Mouse (Mus musculus): Measurements from ENCODE around the gene Ppfia4. TPM values are rescaled to one million over a fixed set of nuclear protein-coding genes. Genes with fewer than 3 reads are reported as not detected.

Ppfia4 gene
- polyA plus RNA-seq, 1 experiment from 2014 or later, result 2.8 TPM

DNA sequence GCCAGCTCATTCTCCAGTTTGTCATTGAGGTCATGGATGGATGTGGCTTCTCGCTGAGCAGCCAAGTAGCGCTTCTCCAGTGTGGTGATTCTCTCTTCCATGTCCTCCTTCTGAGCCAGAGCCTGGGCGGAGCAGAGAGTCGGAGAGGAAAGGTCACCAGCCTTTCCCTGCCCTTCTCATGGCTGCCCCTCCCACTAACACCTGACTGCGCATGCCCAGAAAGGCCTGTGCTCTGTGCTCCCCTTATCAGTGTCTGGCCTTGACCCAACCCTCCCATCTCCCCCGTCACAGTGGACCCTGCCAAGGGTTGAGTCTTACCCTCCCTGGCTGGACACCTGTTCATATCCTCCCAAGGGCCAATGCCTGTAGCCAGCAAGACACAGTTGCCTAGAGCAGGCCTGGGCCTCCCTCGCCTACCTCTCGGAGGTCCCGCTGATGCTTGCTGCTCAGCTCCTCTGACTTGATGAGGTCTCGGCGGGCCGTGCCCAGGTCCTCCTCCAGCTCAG is 5.8 kb downstream of the Ppfia4 start:
- ATAC-seq (ENCODE audit: low FRiP score, low TSS enrichment) (peak; percentile 19; the same call in 1 of the 2 replicates), DNase-seq (ENCODE audit: low spot score) (peak; percentile 58)
- Histone ChIP-seq H3K4me2 (replicated peaks; ENCODE audit: low read depth) (no peak overlapping the region), H3K27ac (replicated peaks) (no peak overlapping the region), H3K9me3 (ENCODE audit: control insufficient read depth, low read length) (no peaks in the 10 kb centered on the region), H3K4me1 (replicated peaks; ENCODE audit: control insufficient read depth, insufficient read depth) (no peaks in the 10 kb centered on the region), H3K4me3 (ENCODE audit: low read depth, low read length) (no peak overlapping the region), H3K27me3 (ENCODE audit: control insufficient read depth, insufficient read depth, low read length) (no peaks in the 10 kb centered on the region), H3K36me3 (ENCODE audit: control insufficient read depth, insufficient read depth, low read length) (no peaks in the 10 kb centered on the region), H3K9ac (ENCODE audit: low read length) (no peak overlapping the region)
- no peak for TF ChIP-seq CTCF (IDR thresholded peaks at IDR 0.05; ENCODE audit: low read depth)
- TF ChIP-seq EP300 (optimal IDR thresholded peaks at IDR 0.05), result no peak
- 85% methylated on average over 12 of the region's 12 CpGs for WGBS

DNA sequence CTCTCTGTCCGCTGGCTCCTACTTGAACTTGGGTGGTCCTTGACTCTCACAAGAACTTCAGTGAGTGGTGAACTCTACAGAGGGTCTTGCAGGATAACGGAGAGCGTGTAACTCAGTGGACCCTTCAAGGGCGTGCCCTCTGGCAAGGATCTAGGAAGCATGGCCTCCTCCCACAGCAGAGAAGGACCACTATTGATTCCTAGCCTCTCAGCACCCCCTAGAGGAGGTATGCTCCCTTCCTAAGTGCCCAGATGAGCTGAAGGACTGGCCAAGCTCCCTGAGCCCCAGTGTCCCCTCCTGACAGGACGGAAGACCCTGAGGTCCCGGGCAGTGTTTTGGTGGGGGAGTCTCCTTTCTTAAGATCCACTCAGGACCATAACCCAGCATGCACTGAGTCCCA is 10.1 kb downstream of the Ppfia4 start:
- Histone ChIP-seq H3K9me3 (ENCODE audit: control insufficient read depth, low read length) (no peaks in the 10 kb centered on the region), H3K4me2 (replicated peaks; ENCODE audit: low read depth) (no peak overlapping the region), H3K4me1 (replicated peaks; ENCODE audit: control insufficient read depth, insufficient read depth) (no peaks in the 10 kb centered on the region), H3K9ac (ENCODE audit: low read length) (no peak overlapping the region), H3K27ac (replicated peaks) (no peak overlapping the region), H3K36me3 (ENCODE audit: control insufficient read depth, insufficient read depth, low read length) (no peaks in the 10 kb centered on the region), H3K4me3 (ENCODE audit: low read depth, low read length) (no peak overlapping the region), H3K27me3 (ENCODE audit: control insufficient read depth, insufficient read depth, low read length) (no peaks in the 10 kb centered on the region)
- TF ChIP-seq EP300 (optimal IDR thresholded peaks at IDR 0.05) (no peak), CTCF (IDR thresholded peaks at IDR 0.05; ENCODE audit: low read depth) (peak; percentile 74)
- DNase-seq (ENCODE audit: low spot score) (no peak), ATAC-seq (ENCODE audit: low FRiP score, low TSS enrichment) (no peak)
- 79% methylated on average over 6 of the region's 6 CpGs for WGBS

DNA sequence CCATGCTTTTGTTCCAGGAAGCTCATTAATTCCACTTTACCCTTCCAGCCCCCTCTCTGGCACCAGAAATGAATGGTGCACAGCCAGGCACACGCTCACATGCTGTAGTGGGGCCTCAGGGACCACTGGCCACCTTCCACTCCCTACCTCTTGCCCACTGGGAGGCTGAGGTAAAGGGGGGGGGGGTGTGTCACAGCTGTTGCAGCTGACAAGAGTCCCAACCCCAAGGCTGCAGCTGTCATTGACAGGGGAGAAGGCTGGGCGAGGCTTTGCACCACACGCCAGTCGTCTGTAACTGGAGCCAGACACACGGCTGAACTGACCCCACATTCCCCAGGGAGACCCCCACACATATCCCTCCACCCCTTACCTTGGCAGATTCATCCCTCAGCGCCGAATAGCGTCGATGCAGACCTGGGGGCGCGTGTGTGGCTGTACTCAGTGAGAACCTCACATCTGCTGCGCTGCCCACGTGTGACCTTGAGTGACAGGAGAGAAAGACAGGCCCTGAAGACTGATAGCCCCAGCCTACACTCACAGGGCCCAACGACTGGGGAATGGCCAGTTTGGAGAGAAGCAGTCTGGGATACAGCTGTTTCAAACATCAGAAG is 11.9 kb downstream of the Ppfia4 start:
- no peaks in the 10 kb centered on the region for H3K9me3 ChIP-seq (ENCODE audit: control insufficient read depth, low read length)
- H3K4me2 ChIP-seq (replicated peaks; ENCODE audit: low read depth), result no peak overlapping the region
- WGBS, result 64% methylated on average over 14 of the region's 14 CpGs
- no peaks in the 10 kb centered on the region for H3K4me1 ChIP-seq (replicated peaks; ENCODE audit: control insufficient read depth, insufficient read depth)
- no peaks in the 10 kb centered on the region for H3K27me3 ChIP-seq (ENCODE audit: control insufficient read depth, insufficient read depth, low read length)
- no peak overlapping the region for H3K9ac ChIP-seq (ENCODE audit: low read length)
- no peak for TF ChIP-seq EP300 (optimal IDR thresholded peaks at IDR 0.05)
- TF ChIP-seq CTCF (IDR thresholded peaks at IDR 0.05; ENCODE audit: low read depth), result no peak
- no peaks in the 10 kb centered on the region for H3K36me3 ChIP-seq (ENCODE audit: control insufficient read depth, insufficient read depth, low read length)
- H3K27ac ChIP-seq (replicated peaks), result no peak overlapping the region
- H3K4me3 ChIP-seq (ENCODE audit: low read depth, low read length), result no peak overlapping the region
- ATAC-seq (ENCODE audit: low FRiP score, low TSS enrichment) (no peak), DNase-seq (ENCODE audit: low spot score) (no peak)

- ATAC-seq (ENCODE audit: low FRiP score, low TSS enrichment), result no peak
- WGBS, result 85% methylated on average over 5 of the region's 5 CpGs
- DNase-seq (ENCODE audit: low spot score), result no peak
- Histone ChIP-seq H3K27me3 (ENCODE audit: control insufficient read depth, insufficient read depth, low read length) (no peaks in the 10 kb centered on the region), H3K4me1 (replicated peaks; ENCODE audit: control insufficient read depth, insufficient read depth) (no peaks in the 10 kb centered on the region), H3K36me3 (ENCODE audit: control insufficient read depth, insufficient read depth, low read length) (no peaks in the 10 kb centered on the region), H3K4me2 (replicated peaks; ENCODE audit: low read depth) (no peak overlapping the region), H3K4me3 (ENCODE audit: low read depth, low read length) (no peak overlapping the region), H3K9me3 (ENCODE audit: control insufficient read depth, low read length) (no peaks in the 10 kb centered on the region), H3K27ac (replicated peaks) (no peak overlapping the region), H3K9ac (ENCODE audit: low read length) (no peak overlapping the region)
- TF ChIP-seq CTCF (IDR thresholded peaks at IDR 0.05; ENCODE audit: low read depth) (no peak), EP300 (optimal IDR thresholded peaks at IDR 0.05) (no peak)
These were observed 14.5 kb downstream of the Ppfia4 start for GRCm38 (mm10) chr1:134318261-134318660.

DNA sequence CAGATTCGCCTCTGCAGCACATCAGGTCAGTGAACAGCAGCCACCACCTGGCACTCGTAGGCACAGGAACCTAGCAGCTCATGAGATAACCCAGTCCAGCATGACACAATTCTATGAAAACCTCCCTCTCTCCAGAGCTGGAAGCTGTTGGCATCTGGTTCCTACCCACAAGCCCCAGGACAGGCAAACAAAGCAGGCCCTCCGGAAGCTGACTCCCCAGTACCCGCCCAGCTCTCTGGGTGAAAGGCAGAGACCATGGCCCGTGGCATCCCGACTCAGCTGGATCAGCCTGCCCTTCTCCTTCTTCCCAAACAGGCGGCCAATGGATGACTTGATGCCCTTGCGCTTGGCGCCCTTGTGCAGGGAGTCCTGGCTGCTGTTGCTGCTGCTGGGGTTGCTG is 16.4 kb downstream of the Ppfia4 start:
- 87% methylated on average over 9 of the region's 9 CpGs for WGBS
- no peak overlapping the region for H3K9ac ChIP-seq (ENCODE audit: low read length)
- TF ChIP-seq CTCF (IDR thresholded peaks at IDR 0.05; ENCODE audit: low read depth), result no peak
- TF ChIP-seq EP300 (optimal IDR thresholded peaks at IDR 0.05), result no peak
- no peaks in the 10 kb centered on the region for H3K9me3 ChIP-seq (ENCODE audit: control insufficient read depth, low read length)
- DNase-seq (ENCODE audit: low spot score) (peak; percentile 58), ATAC-seq (ENCODE audit: low FRiP score, low TSS enrichment) (peak; percentile 66)
- no peaks in the 10 kb centered on the region for H3K36me3 ChIP-seq (ENCODE audit: control insufficient read depth, insufficient read depth, low read length)
- H3K27ac ChIP-seq (replicated peaks), result no peak overlapping the region
- no peak overlapping the region for H3K4me3 ChIP-seq (ENCODE audit: low read depth, low read length)
- no peaks in the 10 kb centered on the region for H3K4me1 ChIP-seq (replicated peaks; ENCODE audit: control insufficient read depth, insufficient read depth)
- no peaks in the 10 kb centered on the region for H3K27me3 ChIP-seq (ENCODE audit: control insufficient read depth, insufficient read depth, low read length)
- no peak overlapping the region for H3K4me2 ChIP-seq (replicated peaks; ENCODE audit: low read depth)

- H3K27me3 ChIP-seq (ENCODE audit: control insufficient read depth, insufficient read depth, low read length), result no peaks in the 10 kb centered on the region
- H3K36me3 ChIP-seq (ENCODE audit: control insufficient read depth, insufficient read depth, low read length), result no peaks in the 10 kb centered on the region
- no peak for TF ChIP-seq EP300 (optimal IDR thresholded peaks at IDR 0.05)
- TF ChIP-seq CTCF (IDR thresholded peaks at IDR 0.05; ENCODE audit: low read depth), result peak; percentile 15; the same call in 1 of the 2 replicates
These were observed 17.5 kb downstream of the Ppfia4 start for GRCm38 (mm10) chr1:134315181-134315580.

More at GRCm38 (mm10) chr1:134315181-134315580, 17.5 kb downstream of the Ppfia4 start:
- DNase-seq (ENCODE audit: low spot score) (no peak), ATAC-seq (ENCODE audit: low FRiP score, low TSS enrichment) (no peak)
- no peaks in the 10 kb centered on the region for H3K9me3 ChIP-seq (ENCODE audit: control insufficient read depth, low read length)
- no peak overlapping the region for H3K4me3 ChIP-seq (ENCODE audit: low read depth, low read length)
- H3K27ac ChIP-seq (replicated peaks), result no peak overlapping the region
- no peaks in the 10 kb centered on the region for H3K4me1 ChIP-seq (replicated peaks; ENCODE audit: control insufficient read depth, insufficient read depth)
- WGBS, result 87% methylated on average over 5 of the region's 5 CpGs
- H3K4me2 ChIP-seq (replicated peaks; ENCODE audit: low read depth), result no peak overlapping the region
- no peak overlapping the region for H3K9ac ChIP-seq (ENCODE audit: low read length)
